Mouse (Mus musculus): ENCODE results near the gene Ubap2. TPM values are rescaled to one million over a fixed set of nuclear protein-coding genes. Genes with fewer than 3 reads are reported as not detected.

The Ubap2 gene
- polyA plus RNA-seq, 1 experiment = 67.6 TPM

DNA sequence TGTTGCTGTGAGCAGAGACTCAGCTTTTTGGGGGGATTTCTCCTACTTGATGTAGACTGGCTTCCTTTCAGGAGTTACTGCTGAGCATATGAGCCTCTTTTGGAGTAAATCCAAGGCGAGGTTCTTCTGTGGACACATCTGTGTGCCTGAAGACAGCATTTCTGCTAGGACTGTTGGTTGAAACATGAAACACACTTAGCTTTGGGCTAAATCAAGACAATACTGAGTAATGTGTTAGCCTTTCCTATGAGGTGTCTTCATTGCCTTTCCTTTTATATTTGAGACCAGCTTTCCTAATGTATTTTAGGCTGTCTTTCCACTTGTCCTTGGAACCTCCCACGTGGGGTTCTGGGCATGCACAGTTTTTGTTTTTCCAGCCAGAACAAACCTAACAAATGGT, 100.3 kb downstream of the Ubap2 start:
- no peak for TF ChIP-seq POLR2A (IDR thresholded peaks at IDR 0.05; ENCODE audit: low read depth, low read length)
- TF ChIP-seq CTCF (IDR thresholded peaks at IDR 0.05; ENCODE audit: extremely low read depth, insufficient read depth, insufficient read length, insufficient replicate concordance) = no peak
- H3K4me3 ChIP-seq (ENCODE audit: extremely low read depth, insufficient read depth, insufficient read length) = no peak overlapping the region
- H3K27me3 ChIP-seq (ENCODE audit: control insufficient read depth, insufficient read depth, low read length) = no peaks in the 10 kb centered on the region
- DNase-seq (ENCODE audit: low read depth in 1 of 2, low spot score in 2 of 2) = no peak
- H3K4me1 ChIP-seq (ENCODE audit: control insufficient read depth, insufficient read depth, insufficient read length) = no peaks in the 10 kb centered on the region
- H3K27ac ChIP-seq (ENCODE audit: insufficient read depth, low read length) = no peak overlapping the region
- peaks cover 16% of the 10 kb centered on the region for H3K36me3 ChIP-seq (ENCODE audit: control insufficient read depth, insufficient read depth, low read length)
- WGBS = 82% methylated on average over 2 of the region's 2 CpGs

DNA sequence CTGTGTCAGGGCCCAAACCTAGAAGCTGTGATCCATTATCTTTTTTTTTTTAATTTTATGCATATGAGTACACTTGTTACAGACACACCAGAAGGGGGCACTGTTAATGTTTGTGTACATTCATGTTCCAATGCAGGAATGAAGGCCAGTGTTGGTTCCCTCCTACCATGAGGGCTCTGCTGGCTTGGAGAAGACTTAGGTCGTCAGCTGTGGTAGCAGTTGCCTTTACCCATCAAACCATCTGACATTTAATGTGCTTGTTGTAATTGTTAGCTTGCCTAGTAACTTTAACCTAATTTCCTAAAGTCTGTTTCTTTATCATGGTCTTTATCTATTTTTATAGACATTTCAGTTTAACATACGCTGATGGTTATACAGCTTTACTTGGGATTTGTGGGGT, 104.0 kb downstream of the Ubap2 start:
- Histone ChIP-seq H3K36me3 (ENCODE audit: control insufficient read depth, insufficient read depth, low read length) (peaks cover 5% of the 10 kb centered on the region), H3K4me1 (ENCODE audit: control insufficient read depth, insufficient read depth, insufficient read length) (no peaks in the 10 kb centered on the region), H3K27ac (ENCODE audit: insufficient read depth, low read length) (no peak overlapping the region), H3K27me3 (ENCODE audit: control insufficient read depth, insufficient read depth, low read length) (no peaks in the 10 kb centered on the region), H3K4me3 (ENCODE audit: extremely low read depth, insufficient read depth, insufficient read length) (no peak overlapping the region)
- no peak for DNase-seq (ENCODE audit: low read depth in 1 of 2, low spot score in 2 of 2)
- TF ChIP-seq CTCF (IDR thresholded peaks at IDR 0.05; ENCODE audit: extremely low read depth, insufficient read depth, insufficient read length, insufficient replicate concordance) = no peak
- no peak for TF ChIP-seq POLR2A (IDR thresholded peaks at IDR 0.05; ENCODE audit: low read depth, low read length)
- 93% methylated on average over 2 of the region's 2 CpGs for WGBS

DNA sequence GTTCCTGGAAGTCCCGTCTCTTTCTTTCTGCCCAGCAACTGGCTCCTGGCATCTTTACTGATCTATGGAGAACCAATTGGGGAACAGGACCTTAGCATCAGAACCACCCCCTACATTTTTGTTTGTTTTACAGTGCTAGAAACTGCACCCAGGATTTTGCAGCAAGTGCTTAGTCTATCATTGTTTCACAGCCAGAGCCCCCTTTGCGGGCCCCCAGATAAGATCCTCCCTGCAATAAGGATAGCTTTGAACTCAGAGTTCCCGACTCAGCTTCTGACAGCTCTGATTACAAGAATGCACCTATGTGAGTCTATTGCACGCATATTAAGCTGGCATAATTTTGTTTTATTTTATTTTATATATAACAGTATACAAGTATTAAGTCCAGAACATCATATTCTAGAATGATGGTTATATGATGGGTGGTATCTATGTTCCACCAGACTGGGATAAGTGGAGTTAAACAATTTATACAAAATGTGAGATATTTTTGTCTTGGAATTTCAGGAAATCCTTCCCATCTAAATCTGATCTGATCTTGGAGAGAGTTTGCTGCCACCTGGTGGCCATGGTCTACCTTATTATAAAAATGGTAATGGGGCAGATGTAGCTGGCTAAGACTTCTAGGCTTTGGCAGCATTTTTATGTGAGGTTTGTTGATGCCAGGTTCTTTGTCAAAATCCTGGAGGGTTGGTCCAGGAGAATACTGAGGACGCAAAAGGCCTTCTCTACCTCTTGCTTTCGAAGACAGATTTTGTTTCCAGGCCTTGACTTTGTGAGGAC, 109.1 kb downstream of the Ubap2 start:
- Histone ChIP-seq H3K27ac (ENCODE audit: insufficient read depth, low read length) (no peak overlapping the region), H3K4me1 (ENCODE audit: control insufficient read depth, insufficient read depth, insufficient read length) (no peaks in the 10 kb centered on the region), H3K36me3 (ENCODE audit: control insufficient read depth, insufficient read depth, low read length) (no peaks in the 10 kb centered on the region), H3K27me3 (ENCODE audit: control insufficient read depth, insufficient read depth, low read length) (no peaks in the 10 kb centered on the region), H3K4me3 (ENCODE audit: extremely low read depth, insufficient read depth, insufficient read length) (no peak overlapping the region)
- WGBS = 78% methylated on average over 6 of the region's 6 CpGs
- peak; percentile 14 to 55 for DNase-seq (ENCODE audit: low read depth in 1 of 2, low spot score in 2 of 2)
- TF ChIP-seq POLR2A (IDR thresholded peaks at IDR 0.05; ENCODE audit: low read depth, low read length) (no peak), CTCF (IDR thresholded peaks at IDR 0.05; ENCODE audit: extremely low read depth, insufficient read depth, insufficient read length, insufficient replicate concordance) (peak; percentile 17; the same call in 1 of the 2 replicates)

DNA sequence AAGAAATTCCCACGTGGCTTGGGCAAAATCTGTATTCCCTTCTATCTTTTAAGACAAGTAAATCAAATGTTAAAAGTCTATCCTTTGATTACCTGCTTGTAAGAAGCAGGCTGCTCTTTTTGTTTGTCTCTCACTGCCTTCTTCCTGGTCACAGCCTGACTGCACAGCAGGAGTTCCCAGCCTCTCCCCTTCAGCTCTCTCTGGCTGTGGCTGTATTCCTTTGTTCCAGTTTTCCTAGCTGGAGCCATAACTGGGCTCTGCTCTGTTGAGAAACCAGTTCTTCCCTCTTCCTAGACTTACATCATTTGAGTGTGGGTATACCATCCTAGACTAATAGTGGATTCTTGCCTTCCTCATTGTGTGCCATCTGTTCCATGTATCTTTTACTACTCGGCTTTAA, 110.0 kb downstream of the Ubap2 start:
- no peaks in the 10 kb centered on the region for H3K36me3 ChIP-seq (ENCODE audit: control insufficient read depth, insufficient read depth, low read length)
- 70% methylated on average over 2 of the region's 2 CpGs for WGBS
- no peak overlapping the region for H3K27ac ChIP-seq (ENCODE audit: insufficient read depth, low read length)
- no peaks in the 10 kb centered on the region for H3K4me1 ChIP-seq (ENCODE audit: control insufficient read depth, insufficient read depth, insufficient read length)
- H3K4me3 ChIP-seq (ENCODE audit: extremely low read depth, insufficient read depth, insufficient read length) = no peak overlapping the region
- TF ChIP-seq POLR2A (IDR thresholded peaks at IDR 0.05; ENCODE audit: low read depth, low read length) (no peak), CTCF (IDR thresholded peaks at IDR 0.05; ENCODE audit: extremely low read depth, insufficient read depth, insufficient read length, insufficient replicate concordance) (no peak)
- no peaks in the 10 kb centered on the region for H3K27me3 ChIP-seq (ENCODE audit: control insufficient read depth, insufficient read depth, low read length)
- no peak for DNase-seq (ENCODE audit: low read depth in 1 of 2, low spot score in 2 of 2)

DNA sequence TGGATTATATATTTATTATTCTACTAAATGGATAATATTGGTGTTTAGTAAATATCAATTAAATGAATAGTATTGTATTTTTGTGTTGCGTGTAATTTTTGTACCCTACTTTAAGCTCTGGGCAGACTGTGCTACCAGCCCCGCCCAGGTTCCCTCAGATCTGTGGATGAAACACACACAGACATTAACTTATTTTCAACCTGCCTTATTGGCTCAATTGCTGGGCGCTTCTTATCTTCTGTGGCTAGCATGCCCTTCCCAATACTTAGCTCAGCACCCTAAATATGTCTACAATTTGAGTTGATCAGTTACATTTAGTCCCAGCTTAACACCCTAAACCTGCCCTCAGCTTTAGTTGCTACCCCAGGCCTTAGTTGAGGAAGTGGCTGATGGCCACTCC, 113.7 kb downstream of the Ubap2 start:
- TF ChIP-seq CTCF (IDR thresholded peaks at IDR 0.05; ENCODE audit: extremely low read depth, insufficient read depth, insufficient read length, insufficient replicate concordance) (no peak), POLR2A (IDR thresholded peaks at IDR 0.05; ENCODE audit: low read depth, low read length) (no peak)

DNA sequence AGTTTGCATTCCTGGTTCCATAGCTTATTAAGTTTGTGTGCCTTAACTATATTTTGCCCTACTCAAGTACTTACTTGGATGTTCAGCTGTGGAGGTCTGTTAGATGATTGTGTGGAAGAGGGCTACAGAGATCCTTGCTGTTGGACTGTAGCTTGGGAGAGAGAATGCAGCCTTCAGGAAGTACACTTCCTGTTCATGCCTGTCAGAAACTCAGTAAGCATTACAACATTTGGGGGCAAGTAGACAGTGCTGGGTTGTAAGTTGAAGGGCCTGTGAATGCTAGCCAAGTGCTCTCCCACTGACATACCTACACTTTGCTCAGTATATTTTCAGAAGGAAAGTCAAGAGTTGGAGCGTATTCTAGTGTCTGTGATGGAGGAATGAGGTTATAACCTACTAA, 116.7 kb downstream of the Ubap2 start:
- no peaks in the 10 kb centered on the region for H3K4me1 ChIP-seq (ENCODE audit: control insufficient read depth, insufficient read depth, insufficient read length)
- H3K27ac ChIP-seq (ENCODE audit: insufficient read depth, low read length) = no peak overlapping the region
- no peak overlapping the region for H3K4me3 ChIP-seq (ENCODE audit: extremely low read depth, insufficient read depth, insufficient read length)
- H3K27me3 ChIP-seq (ENCODE audit: control insufficient read depth, insufficient read depth, low read length) = no peaks in the 10 kb centered on the region
- 83% methylated on average over 1 of the region's 1 CpGs for WGBS
- no peak for DNase-seq (ENCODE audit: low read depth in 1 of 2, low spot score in 2 of 2)
- TF ChIP-seq POLR2A (IDR thresholded peaks at IDR 0.05; ENCODE audit: low read depth, low read length) (no peak), CTCF (IDR thresholded peaks at IDR 0.05; ENCODE audit: extremely low read depth, insufficient read depth, insufficient read length, insufficient replicate concordance) (no peak)
- no peaks in the 10 kb centered on the region for H3K36me3 ChIP-seq (ENCODE audit: control insufficient read depth, insufficient read depth, low read length)

More for the DNA sequence above, 113.7 kb downstream of the Ubap2 start:
- H3K27ac ChIP-seq (ENCODE audit: insufficient read depth, low read length) = no peak overlapping the region; the same call in 1 of the 2 replicates
- 83% methylated on average over 3 of the region's 3 CpGs for WGBS
- H3K4me3 ChIP-seq (ENCODE audit: extremely low read depth, insufficient read depth, insufficient read length) = no peak overlapping the region
- H3K27me3 ChIP-seq (ENCODE audit: control insufficient read depth, insufficient read depth, low read length) = no peaks in the 10 kb centered on the region
- no peaks in the 10 kb centered on the region for H3K4me1 ChIP-seq (ENCODE audit: control insufficient read depth, insufficient read depth, insufficient read length)
- no peaks in the 10 kb centered on the region for H3K36me3 ChIP-seq (ENCODE audit: control insufficient read depth, insufficient read depth, low read length)
- no peak for DNase-seq (ENCODE audit: low read depth in 1 of 2, low spot score in 2 of 2)

DNA sequence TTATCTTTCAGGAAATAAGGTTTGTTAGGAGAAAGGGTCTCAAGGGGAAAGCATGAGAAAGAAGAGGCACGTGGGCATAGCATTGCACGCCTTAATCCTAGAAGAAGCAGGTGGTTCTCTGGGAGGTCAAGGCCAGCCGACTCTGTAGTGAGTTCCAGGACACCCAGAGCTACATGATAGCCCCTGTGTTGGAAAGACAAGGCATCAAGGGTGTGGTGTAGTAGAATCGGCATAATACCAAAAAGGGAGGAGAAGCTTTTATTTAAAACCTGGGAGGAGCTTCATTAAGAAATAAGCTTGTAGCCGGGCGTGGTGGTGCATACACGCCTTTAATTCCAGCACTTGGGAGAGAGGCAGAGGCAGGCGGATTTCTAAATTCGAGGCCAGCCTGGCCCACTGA, 118.0 kb downstream of the Ubap2 start:
- H3K27me3 ChIP-seq (ENCODE audit: control insufficient read depth, insufficient read depth, low read length) = no peaks in the 10 kb centered on the region
- no peak for DNase-seq (ENCODE audit: low read depth in 1 of 2, low spot score in 2 of 2)
- TF ChIP-seq POLR2A (IDR thresholded peaks at IDR 0.05; ENCODE audit: low read depth, low read length) (no peak), CTCF (IDR thresholded peaks at IDR 0.05; ENCODE audit: extremely low read depth, insufficient read depth, insufficient read length, insufficient replicate concordance) (no peak)
- H3K4me3 ChIP-seq (ENCODE audit: extremely low read depth, insufficient read depth, insufficient read length) = no peak overlapping the region
- H3K4me1 ChIP-seq (ENCODE audit: control insufficient read depth, insufficient read depth, insufficient read length) = no peaks in the 10 kb centered on the region
- WGBS = 79% methylated on average over 9 of the region's 9 CpGs
- no peaks in the 10 kb centered on the region for H3K36me3 ChIP-seq (ENCODE audit: control insufficient read depth, insufficient read depth, low read length)
- no peak overlapping the region for H3K27ac ChIP-seq (ENCODE audit: insufficient read depth, low read length)
